Mouse (Mus musculus) brown adipose tissue, adult 24 weeks (tissue): ENCODE results near the gene Mgea5. TPM values are rescaled to one million over a fixed set of nuclear protein-coding genes. Genes with fewer than 3 reads are reported as not detected.
A peak's percentile ranks its signal among the peaks of the same experiment; 100 is the strongest.

ENCODE experiments used
- H3K27ac ChIP-seq: fragments of 200-500 bp; replicated peaks from 2 replicates; pipeline ENCODE4 v1.5.1; 2012; ENCODE audit warnings: low read depth, mild to moderate bottlenecking, low read length
- H3K4me1 ChIP-seq: fragments of 200-500 bp; 2 replicates; pipeline ENCODE4 v1.6.1; 2012; ENCODE audit warnings: low read length, mixed read lengths; ENCODE audit not compliant: control insufficient read depth, insufficient read depth, insufficient read length
- H3K4me3 ChIP-seq: fragments of 200-500 bp; 2 replicates; pipeline ENCODE4 v1.5.1; 2012; ENCODE audit warnings: low read depth, mild to moderate bottlenecking, low read length, moderate library complexity; ENCODE audit not compliant: insufficient read depth
- polyA plus RNA-seq: library from polyadenylated mRNA; stranded (reverse); fragments of >200 nt; gene quantifications from 2 replicates; pipeline ENCODE4 v1.2.4, GENCODE M21; 2012; ENCODE audit not compliant: missing spikeins, insufficient read depth, insufficient read length

Mgea5 gene
- polyA plus RNA-seq, 1 experiment: 24.6 TPM

GRCm38 (mm10) chr19:45748206-45748605, 35.4 kb downstream of the Mgea5 start:
- H3K27ac ChIP-seq: no peak overlapping the region
- H3K4me3 ChIP-seq: peak overlapping the region; percentile 98
- H3K4me1 ChIP-seq: peaks cover 5% of the 10 kb centered on the region

- Histone ChIP-seq H3K4me1 (peaks cover 5% of the 10 kb centered on the region), H3K27ac (no peak overlapping the region), H3K4me3 (no peak overlapping the region)
Observed at GRCm38 (mm10) chr19:45747028-45747867, 36.4 kb downstream of the Mgea5 start.

- Histone ChIP-seq H3K27ac (no peak overlapping the region), H3K4me1 (peaks cover 5% of the 10 kb centered on the region), H3K4me3 (no peak overlapping the region)
Observed at GRCm38 (mm10) chr19:45746153-45747020, 37.2 kb downstream of the Mgea5 start.

GRCm38 (mm10) chr19:45745344-45746152, 38.1 kb downstream of the Mgea5 start:
- H3K4me1 ChIP-seq: peaks cover 5% of the 10 kb centered on the region
- H3K4me3 ChIP-seq: no peak overlapping the region
- no peak overlapping the region for H3K27ac ChIP-seq

- Histone ChIP-seq H3K4me3 (no peak overlapping the region), H3K4me1 (peaks cover 4% of the 10 kb centered on the region), H3K27ac (no peak overlapping the region)
Observed at GRCm38 (mm10) chr19:45743619-45744018, 40.0 kb downstream of the Mgea5 start.

- Histone ChIP-seq H3K4me1 (no peaks in the 10 kb centered on the region), H3K27ac (no peak overlapping the region), H3K4me3 (no peak overlapping the region)
Observed at GRCm38 (mm10) chr19:45742984-45743575, 40.6 kb downstream of the Mgea5 start.

GRCm38 (mm10) chr19:45742218-45742983, 41.2 kb downstream of the Mgea5 start, which contains the start of gene Fgf8:
Gene Fgf8, minus strand, starts transcription at chr19:45742915.
- no peaks in the 10 kb centered on the region for H3K4me1 ChIP-seq
- no peak within 1 kb of the TSS for H3K27ac ChIP-seq
- H3K4me3 ChIP-seq: peak within 1 kb of the TSS; percentile 46

GRCm38 (mm10) chr19:45741431-45742217, 42.0 kb downstream of the Mgea5 start:
- H3K4me3 ChIP-seq: no peak overlapping the region
- H3K4me1 ChIP-seq: no peaks in the 10 kb centered on the region
- no peak overlapping the region for H3K27ac ChIP-seq

- no peak overlapping the region for H3K27ac ChIP-seq
- H3K4me3 ChIP-seq: no peak overlapping the region
- H3K4me1 ChIP-seq: no peaks in the 10 kb centered on the region
Observed at GRCm38 (mm10) chr19:45740817-45741216, 42.8 kb downstream of the Mgea5 start.

GRCm38 (mm10) chr19:45740233-45740632, 43.4 kb downstream of the Mgea5 start:
- Histone ChIP-seq H3K27ac (no peak overlapping the region), H3K4me3 (no peak overlapping the region), H3K4me1 (no peaks in the 10 kb centered on the region)

- no peak overlapping the region for H3K27ac ChIP-seq
Observed at GRCm38 (mm10) chr19:45738521-45738920, 45.1 kb downstream of the Mgea5 start.

GRCm38 (mm10) chr19:45737846-45738484, 45.7 kb downstream of the Mgea5 start:
- no peaks in the 10 kb centered on the region for H3K4me1 ChIP-seq
- no peak overlapping the region for H3K27ac ChIP-seq
- H3K4me3 ChIP-seq: no peak overlapping the region

More at GRCm38 (mm10) chr19:45738521-45738920, 45.1 kb downstream of the Mgea5 start:
- no peak overlapping the region for H3K4me3 ChIP-seq
- H3K4me1 ChIP-seq: no peaks in the 10 kb centered on the region
